Mouse (Mus musculus): ENCODE data around the gene Cep126.

Gene Cep126

GRCm38 (mm10) chr9:8134117-8134574, at the start of gene Cep126:
Gene Cep126 (minus strand): TSS chr9:8134294.
- peak; percentile 90 for DNase-seq (ENCODE audit: low read depth, low spot score)

- DNase-seq (ENCODE audit: low read depth, low spot score), result no peak
Observed at GRCm38 (mm10) chr9:8179554-8179953, 45.5 kb upstream of the Cep126 start.

GRCm38 (mm10) chr9:8177099-8177498, 43.0 kb upstream of the Cep126 start:
- DNase-seq (ENCODE audit: low read depth, low spot score), result peak; percentile 72

GRCm38 (mm10) chr9:8157011-8157410, 22.9 kb upstream of the Cep126 start:
- no peak for DNase-seq (ENCODE audit: low read depth, low spot score)

GRCm38 (mm10) chr9:8139501-8139900, 5.4 kb upstream of the Cep126 start:
- no peak for DNase-seq (ENCODE audit: low read depth, low spot score)

- DNase-seq (ENCODE audit: low read depth, low spot score), result peak; percentile 37
Observed at GRCm38 (mm10) chr9:8133586-8134115, 443 bp downstream of the Cep126 start.

- DNase-seq (ENCODE audit: low read depth, low spot score), result peak; percentile 54
Observed at GRCm38 (mm10) chr9:8123495-8123894, 10.6 kb downstream of the Cep126 start.

- DNase-seq (ENCODE audit: low read depth, low spot score), result no peak
Observed at GRCm38 (mm10) chr9:8114516-8114915, 19.6 kb downstream of the Cep126 start.

- peak; percentile 57 for DNase-seq (ENCODE audit: low read depth, low spot score)
Observed at GRCm38 (mm10) chr9:8103050-8103449, 31.0 kb downstream of the Cep126 start.

GRCm38 (mm10) chr9:8100962-8101361, 33.1 kb downstream of the Cep126 start:
- no peak for DNase-seq (ENCODE audit: low read depth, low spot score)

- no peak for DNase-seq (ENCODE audit: low read depth, low spot score)
Observed at GRCm38 (mm10) chr9:8078882-8079281, 55.2 kb downstream of the Cep126 start.

GRCm38 (mm10) chr9:8074345-8074744, 59.7 kb downstream of the Cep126 start:
- peak; percentile 49 for DNase-seq (ENCODE audit: low read depth, low spot score)

GRCm38 (mm10) chr9:8073203-8073755, 60.8 kb downstream of the Cep126 start:
- no peak for DNase-seq (ENCODE audit: low read depth, low spot score)

- peak; percentile 15 for DNase-seq (ENCODE audit: low read depth, low spot score)
Observed at GRCm38 (mm10) chr9:8059636-8060035, 74.5 kb downstream of the Cep126 start.

GRCm38 (mm10) chr9:8054831-8055230, 79.3 kb downstream of the Cep126 start:
- DNase-seq (ENCODE audit: low read depth, low spot score), result no peak

- DNase-seq (ENCODE audit: low read depth, low spot score), result no peak
Observed at GRCm38 (mm10) chr9:8043044-8043387, 91.1 kb downstream of the Cep126 start.

- peak; percentile 98 for DNase-seq (ENCODE audit: low read depth, low spot score)
Observed at GRCm38 (mm10) chr9:8042338-8043043, 91.6 kb downstream of the Cep126 start, which contains the start of gene Cfap300. Gene Cfap300 (minus strand): TSS chr9:8042823.

- DNase-seq (ENCODE audit: low read depth, low spot score), result no peak
Observed at GRCm38 (mm10) chr9:8035546-8035945, 98.5 kb downstream of the Cep126 start.

GRCm38 (mm10) chr9:8035091-8035490, 99.0 kb downstream of the Cep126 start:
- no peak for DNase-seq (ENCODE audit: low read depth, low spot score)

- DNase-seq (ENCODE audit: low read depth, low spot score), result no peak
Observed at GRCm38 (mm10) chr9:8034143-8034542, 100.0 kb downstream of the Cep126 start.

GRCm38 (mm10) chr9:8032847-8033246, 101.2 kb downstream of the Cep126 start:
- no peak for DNase-seq (ENCODE audit: low read depth, low spot score)
